Mouse (Mus musculus) spleen, adult 10 weeks (tissue): ENCODE measurements around the gene Gm13306. TPM values are rescaled to one million over a fixed set of nuclear protein-coding genes. Genes with fewer than 3 reads are reported as not detected.

Experiments used
- polyA plus RNA-seq: library from polyadenylated mRNA; stranded (reverse); fragments of 350-450 nt; fragmentation: Illumina TruSeq; extraction: RNeasy Lipid Tissue Mini Kit (QIAGEN cat#74804); gene quantifications from one replicate; pipeline ENCODE4 v1.2.3, GENCODE M21; 2015; ENCODE audit warnings: low replicate concordance; ENCODE audit not compliant: insufficient read depth

Gm13306 gene
- not detected for polyA plus RNA-seq

DNA sequence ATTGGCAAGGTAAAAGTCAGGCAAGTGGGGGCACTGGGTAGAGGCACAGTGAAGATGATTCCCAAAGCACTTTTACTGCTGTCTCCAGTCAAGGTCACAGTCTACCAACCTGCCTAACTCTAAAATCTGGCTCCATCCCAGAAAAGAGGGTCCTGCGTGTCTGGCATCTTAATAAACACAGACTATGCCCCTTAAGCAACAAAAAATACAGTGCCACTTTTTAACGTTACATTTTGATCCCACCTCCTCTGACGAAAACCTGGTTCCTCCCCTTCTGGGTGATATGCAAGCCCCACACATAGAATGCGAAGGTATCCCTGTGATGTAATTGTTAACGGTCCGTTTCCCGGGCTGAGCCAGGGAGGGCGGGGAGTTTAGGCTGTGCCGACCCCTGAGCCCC, at the start of gene Gm13306:
Gm13306 (plus strand) TSS at position 301 of the 400 bp plus-strand sequence.

GRCm38 (mm10) chr4:42114517-42114916, 38.7 kb upstream of the Gm13306 start, which contains the start of gene Gm13304:
TSS of gene Gm13304 (plus strand) at chr4:42114817.

DNA sequence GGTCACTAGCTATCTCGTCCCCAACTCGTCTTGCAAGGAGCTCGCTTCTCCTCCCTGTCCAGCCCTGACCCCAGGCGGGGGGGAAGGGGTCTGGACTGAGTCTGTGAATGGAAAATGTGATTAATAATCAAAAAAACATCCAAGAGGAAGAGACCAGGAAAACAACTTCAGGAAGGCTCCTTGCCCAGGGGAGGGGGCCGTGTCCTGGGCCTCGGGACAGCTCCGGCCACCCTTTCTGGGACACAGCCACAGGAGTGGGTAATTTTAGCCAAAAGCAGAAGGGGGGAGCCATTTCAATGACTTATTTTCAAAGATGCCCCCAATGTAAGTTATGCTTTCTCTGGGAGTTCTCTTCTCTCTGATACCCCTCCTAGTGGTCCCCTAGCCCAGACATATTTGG, 15.3 kb downstream of the Gm13306 start, which contains the start of gene Gm13305:
Gm13305 (minus strand) TSS at position 101 of the 400 bp plus-strand sequence.

Other genes with a start within 250 kb of the Gm13306 start
- 10.9 TPM for gene Gm21541, start 249.8 kb upstream of the Gm13306 start, polyA plus RNA-seq
- gene Gm20878, start 211.9 kb upstream of the Gm13306 start, polyA plus RNA-seq, result 1.7 TPM
- gene Fam205a4, start 187.4 kb upstream of the Gm13306 start, polyA plus RNA-seq, result 0.48 TPM
- not detected for gene Gm21093, start 118.7 kb upstream of the Gm13306 start, polyA plus RNA-seq
- gene Gm3893, start 62.2 kb upstream of the Gm13306 start, polyA plus RNA-seq, result not detected
- gene Gm13304, start 38.6 kb upstream of the Gm13306 start, polyA plus RNA-seq, result not detected
- gene Gm13305, start 15.2 kb downstream of the Gm13306 start, polyA plus RNA-seq, result 1.6 TPM
- 1.5 TPM for gene Gm10600, start 87.2 kb downstream of the Gm13306 start, polyA plus RNA-seq
- not detected for gene Ccl21b, start 102.3 kb downstream of the Gm13306 start, polyA plus RNA-seq
- not detected for gene Gm21953, start 140.8 kb downstream of the Gm13306 start, polyA plus RNA-seq
- not detected for gene Fam205a3, start 164.9 kb downstream of the Gm13306 start, polyA plus RNA-seq